ENCODE assay signal across 16 mouse cellular contexts in genomic region chr11:11865128-11865527, GRCm38 (mm10). TPM values are rescaled to one million over a fixed set of nuclear protein-coding genes. Genes with fewer than 3 reads are reported as not detected.
A peak's percentile ranks its signal among the peaks of the same experiment; 100 is the strongest.
DNase-seq lines count a peak whose midpoint lies in the region; ATAC-seq lines count a peak whose summit lies in the region.
"Had no signal": no experiment of that assay in that cellular context is flagged by ENCODE, and none has a peak within 500 bp of the region (broad histone marks: within the 10 kb centered on the region; RNA-seq: fewer than 3 reads in every experiment).

No protein-coding gene starts in this region.

- ATAC-seq in heart, embryonic 13.5 days (ENCODE audit: extremely low read depth, insufficient number of reproducible peaks, low FRiP score, low TSS enrichment), result no peak
- peak; percentile 77; the same call in 1 of the 2 replicates for ATAC-seq in lung, embryonic 15.5 days (ENCODE audit: borderline replicate concordance, extremely low read depth, low FRiP score, low TSS enrichment)
- ATAC-seq in intestine, embryonic 16.5 days, result peak; percentile 78
- peak; percentile 91 for ATAC-seq in stomach, embryonic 16.5 days (ENCODE audit: insufficient read depth, low FRiP score)
- no peak for ATAC-seq in monocyte, adult 5-6 weeks (replicated peaks; ENCODE audit: insufficient number of reproducible peaks, low FRiP score, low TSS enrichment, poor library complexity, severe bottlenecking)

- H3K4me1 ChIP-seq in heart, embryonic 13.5 days, result peaks cover 34% of the 10 kb centered on the region
- H3K4me1 ChIP-seq in lung, embryonic 15.5 days, result peaks cover 26% of the 10 kb centered on the region
- peaks cover 8% of the 10 kb centered on the region; the same call in 1 of the 2 replicates for H3K4me1 ChIP-seq in intestine, embryonic 16.5 days (ENCODE audit: control insufficient read depth, insufficient read depth, low read length)
- H3K4me1 ChIP-seq in stomach, embryonic 16.5 days (ENCODE audit: control insufficient read depth, insufficient read depth, low read length), result peaks cover 16% of the 10 kb centered on the region; the same call in 1 of the 2 replicates

- H3K4me2 ChIP-seq in heart, embryonic 13.5 days, result no peak overlapping the region
- H3K4me2 ChIP-seq in lung, embryonic 15.5 days, result no peak overlapping the region
- H3K4me2 ChIP-seq in intestine, embryonic 16.5 days (ENCODE audit: low read depth, low read length), result no peak overlapping the region
- no peak overlapping the region for H3K4me2 ChIP-seq in stomach, embryonic 16.5 days (ENCODE audit: low read depth, low read length)
- H3K4me2 ChIP-seq: midbrain, embryonic 12.5 days had no signal

- H3K27ac ChIP-seq in heart, embryonic 13.5 days (replicated peaks), result peak overlapping the region; percentile 55
- peak overlapping the region; percentile 37 for H3K27ac ChIP-seq in lung, embryonic 15.5 days
- no peak overlapping the region for H3K27ac ChIP-seq in intestine, embryonic 16.5 days (ENCODE audit: low read length)
- H3K27ac ChIP-seq in stomach, embryonic 16.5 days (ENCODE audit: low read length), result peak overlapping the region; percentile 96
- H3K27ac ChIP-seq: liver, embryonic 14.5 days; midbrain, embryonic 12.5 days had no signal

- no peak overlapping the region for H3K9ac ChIP-seq in heart, embryonic 13.5 days
- no peak overlapping the region for H3K9ac ChIP-seq in lung, embryonic 15.5 days
- H3K9ac ChIP-seq in intestine, embryonic 16.5 days (ENCODE audit: low read depth, low read length), result no peak overlapping the region
- no peak overlapping the region for H3K9ac ChIP-seq in stomach, embryonic 16.5 days (ENCODE audit: low read length)
- H3K9ac ChIP-seq: liver, embryonic 14.5 days; midbrain, embryonic 12.5 days had no signal

- no peaks in the 10 kb centered on the region for H3K27me3 ChIP-seq in heart, embryonic 13.5 days (replicated peaks)
- no peaks in the 10 kb centered on the region for H3K27me3 ChIP-seq in lung, embryonic 15.5 days
- H3K27me3 ChIP-seq in intestine, embryonic 16.5 days (replicated peaks; ENCODE audit: control insufficient read depth, insufficient read depth, low read length), result no peaks in the 10 kb centered on the region
- no peaks in the 10 kb centered on the region for H3K27me3 ChIP-seq in stomach, embryonic 16.5 days (ENCODE audit: control insufficient read depth, insufficient read depth, low read length)

- DNase-seq in heart, adult 11 months, result no peak
- no peak for DNase-seq in lung, postnatal 14 days
- DNase-seq in cerebellum, adult 8-10 months, result no peak
- DNase-seq: adrenal gland, postnatal 14 days; cerebellum, adult 11-12 months; cerebellum, postnatal 36 days; gastrocnemius, postnatal 14 days; heart, postnatal 4 days; right cerebral cortex, postnatal 4 days had no signal

- 77% methylated on average over 2 of the region's 2 CpGs for WGBS in heart, embryonic 13.5 days
- WGBS in lung, embryonic 15.5 days, result 54% methylated on average over 2 of the region's 2 CpGs
- WGBS in intestine, embryonic 16.5 days, result 59% methylated on average over 2 of the region's 2 CpGs
- WGBS in stomach, embryonic 16.5 days, result 35% methylated on average over 2 of the region's 2 CpGs

- H3K9me3 ChIP-seq in heart, embryonic 13.5 days, result no peaks in the 10 kb centered on the region
- no peaks in the 10 kb centered on the region for H3K9me3 ChIP-seq in lung, embryonic 15.5 days
- H3K9me3 ChIP-seq in intestine, embryonic 16.5 days (ENCODE audit: control insufficient read depth, low read length), result no peaks in the 10 kb centered on the region
- no peaks in the 10 kb centered on the region for H3K9me3 ChIP-seq in stomach, embryonic 16.5 days (replicated peaks; ENCODE audit: control insufficient read depth, low read length)
- H3K9me3 ChIP-seq: midbrain, embryonic 12.5 days had no signal

- no peaks in the 10 kb centered on the region for H3K36me3 ChIP-seq in heart, embryonic 13.5 days
- no peaks in the 10 kb centered on the region for H3K36me3 ChIP-seq in lung, embryonic 15.5 days
- no peaks in the 10 kb centered on the region for H3K36me3 ChIP-seq in intestine, embryonic 16.5 days (ENCODE audit: control insufficient read depth, insufficient read depth, low read length)
- H3K36me3 ChIP-seq in stomach, embryonic 16.5 days (ENCODE audit: control insufficient read depth, insufficient read depth, low read length), result no peaks in the 10 kb centered on the region
- H3K36me3 ChIP-seq: midbrain, embryonic 12.5 days had no signal

- no peak overlapping the region for H3K4me3 ChIP-seq in heart, embryonic 13.5 days
- no peak overlapping the region for H3K4me3 ChIP-seq in lung, embryonic 15.5 days
- H3K4me3 ChIP-seq in intestine, embryonic 16.5 days (ENCODE audit: low read length), result no peak overlapping the region
- H3K4me3 ChIP-seq in stomach, embryonic 16.5 days (replicated peaks; ENCODE audit: low read length), result no peak overlapping the region
- H3K4me3 ChIP-seq: midbrain, embryonic 12.5 days had no signal

RNA-seq across cellular contexts. Expression of gene Ddc, which starts 32.8 kb away (rescaled TPM):
- 64.6 and 78.2 TPM in 2 replicates for polyA plus RNA-seq in heart, embryonic 13.5 days (2015; fragmentation: Nextera tagmentation; extraction: Ambion mirVana)
- 15.4 and 16.4 TPM in 2 replicates for polyA plus RNA-seq in lung, embryonic 15.5 days (2015; fragmentation: Nextera tagmentation; extraction: Ambion mirVana)
- polyA plus RNA-seq in intestine, embryonic 16.5 days (2015; fragmentation: Nextera tagmentation; extraction: Ambion mirVana), result 44.0 and 44.7 TPM in 2 replicates
- 48.7 and 49.1 TPM in 2 replicates for polyA plus RNA-seq in stomach, embryonic 16.5 days (2015; fragmentation: Nextera tagmentation; extraction: Ambion mirVana)
- not detected in 3 replicates for total RNA-seq in monocyte, adult 5-6 weeks (2017)

RNA-seq across cellular contexts. Expression of gene Fignl1, which starts 56.4 kb away (rescaled TPM):
- polyA plus RNA-seq in heart, embryonic 13.5 days (2015; fragmentation: Nextera tagmentation; extraction: Ambion mirVana), result 52.9 and 58.7 TPM in 2 replicates
- 86.1 and 88.1 TPM in 2 replicates for polyA plus RNA-seq in lung, embryonic 15.5 days (2015; fragmentation: Nextera tagmentation; extraction: Ambion mirVana)
- 38.1 and 40.4 TPM in 2 replicates for polyA plus RNA-seq in intestine, embryonic 16.5 days (2015; fragmentation: Nextera tagmentation; extraction: Ambion mirVana)
- 47.3 and 50.1 TPM in 2 replicates for polyA plus RNA-seq in stomach, embryonic 16.5 days (2015; fragmentation: Nextera tagmentation; extraction: Ambion mirVana)
- 1.8 to 4.7 TPM (median 4.7 TPM) in 3 replicates for total RNA-seq in monocyte, adult 5-6 weeks (2017)

Comparison
In these comparisons a context has a peak if more than half of its experiments do, and no peak if none do; other contexts are left out.
1. ATAC-seq: peak in lung, embryonic 15.5 days (single experiment), intestine, embryonic 16.5 days (single experiment) and stomach, embryonic 16.5 days (single experiment); none in heart, embryonic 13.5 days (single experiment) and monocyte, adult 5-6 weeks (single experiment).